Mouse (Mus musculus) testis, adult 2 months (tissue): ENCODE measurements around the gene Ncln. TPM values are rescaled to one million over a fixed set of nuclear protein-coding genes. Genes with fewer than 3 reads are reported as not detected.

Source experiments
- H3K27ac ChIP-seq: fragments of 200-500 bp; 2 replicates; pipeline ENCODE4 v1.5.1; 2012; ENCODE audit warnings: low read depth, low read length; ENCODE audit not compliant: control insufficient read depth, insufficient read depth
- H3K27me3 ChIP-seq: fragments of 200-500 bp; 2 replicates; pipeline ENCODE4 v1.6.1; 2012; ENCODE audit warnings: mild to moderate bottlenecking, low read length, moderate library complexity; ENCODE audit not compliant: control insufficient read depth, insufficient read depth
- H3K36me3 ChIP-seq: fragments of 200-500 bp; 2 replicates; pipeline ENCODE4 v1.6.1; 2012; ENCODE audit warnings: mild to moderate bottlenecking, low read length; ENCODE audit not compliant: control insufficient read depth, insufficient read depth
- H3K4me1 ChIP-seq: fragments of 200-500 bp; 2 replicates; pipeline ENCODE4 v1.6.1; 2012; ENCODE audit warnings: low read length; ENCODE audit not compliant: control insufficient read depth, insufficient read depth
- H3K4me3 ChIP-seq: fragments of 200-500 bp; 2 replicates; pipeline ENCODE4 v1.5.1; 2012; ENCODE audit warnings: low read depth, mild to moderate bottlenecking, low read length, moderate library complexity, mixed read lengths; ENCODE audit not compliant: control insufficient read depth
- CTCF ChIP-seq: fragments of 200-500 bp; IDR thresholded peaks from 2 replicates; pipeline ENCODE4 v1.5.1; 2012; ENCODE audit warnings: low read depth, mild to moderate bottlenecking, inconsistent platforms, low read length, moderate library complexity; ENCODE audit not compliant: control insufficient read depth, insufficient read depth, insufficient replicate concordance
- POLR2A ChIP-seq: fragments of 200-500 bp; IDR thresholded peaks from 2 replicates; pipeline ENCODE4 v1.6.1; 2012; ENCODE audit warnings: low read depth, mild to moderate bottlenecking, inconsistent platforms, low read length, moderate library complexity; ENCODE audit not compliant: control insufficient read depth
- polyA plus RNA-seq: library from polyadenylated mRNA; depleted of rRNA; stranded (reverse); fragments of >200 nt; gene quantifications from 2 replicates; pipeline ENCODE4 v1.2.3, GENCODE M21; 2012

Ncln gene
- polyA plus RNA-seq, 1 experiment: 71.3 TPM

- Histone ChIP-seq H3K4me3 (no peak overlapping the region), H3K27ac (no peak overlapping the region)
Measured at GRCm38 (mm10) chr10:81510246-81510810, 14.1 kb upstream of the Ncln start.

GRCm38 (mm10) chr10:81507691-81508489, 11.7 kb upstream of the Ncln start:
- TF ChIP-seq POLR2A: no peak
- TF ChIP-seq CTCF: no peak

More at GRCm38 (mm10) chr10:81510246-81510810, 14.1 kb upstream of the Ncln start:
- Histone ChIP-seq H3K27me3 (no peaks in the 10 kb centered on the region), H3K36me3 (no peaks in the 10 kb centered on the region), H3K4me1 (peaks cover 3% of the 10 kb centered on the region; the same call in 1 of the 2 replicates)
- TF ChIP-seq CTCF (no peak), POLR2A (no peak)

DNA sequence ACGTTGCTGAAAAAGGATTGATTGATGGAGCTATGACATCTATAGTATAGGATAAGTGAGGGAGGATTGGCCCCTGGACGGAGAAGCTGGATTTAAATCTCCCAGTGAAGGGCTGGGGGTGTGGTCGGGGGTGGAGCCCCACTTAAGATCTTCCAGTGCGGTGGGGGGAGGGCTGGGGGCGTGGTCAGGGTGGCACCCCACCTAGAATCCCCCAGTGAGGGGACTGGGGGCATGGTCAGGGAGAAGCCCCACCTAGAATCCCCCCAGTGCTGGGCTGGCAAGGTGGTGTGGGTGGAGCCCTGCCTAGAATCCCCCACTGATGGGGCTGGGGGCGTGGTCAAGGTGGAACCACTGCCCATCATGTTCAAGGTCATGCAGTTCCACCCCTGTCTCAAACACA, 10.9 kb upstream of the Ncln start:
- TF ChIP-seq CTCF: no peak
- no peak for TF ChIP-seq POLR2A
- Histone ChIP-seq H3K4me3 (no peak overlapping the region), H3K27me3 (no peaks in the 10 kb centered on the region), H3K36me3 (no peaks in the 10 kb centered on the region), H3K27ac (no peak overlapping the region), H3K4me1 (peaks cover 7% of the 10 kb centered on the region; the same call in 1 of the 2 replicates)

More at GRCm38 (mm10) chr10:81507691-81508489, 11.7 kb upstream of the Ncln start:
- no peak overlapping the region for H3K4me3 ChIP-seq
- no peaks in the 10 kb centered on the region for H3K27me3 ChIP-seq
- H3K36me3 ChIP-seq: no peaks in the 10 kb centered on the region
- H3K27ac ChIP-seq: no peak overlapping the region
- H3K4me1 ChIP-seq: peaks cover 6% of the 10 kb centered on the region; the same call in 1 of the 2 replicates

GRCm38 (mm10) chr10:81505016-81505664, 8.9 kb upstream of the Ncln start:
- Histone ChIP-seq H3K4me1 (peaks cover 3% of the 10 kb centered on the region; the same call in 1 of the 2 replicates), H3K36me3 (no peaks in the 10 kb centered on the region), H3K4me3 (no peak overlapping the region), H3K27ac (no peak overlapping the region), H3K27me3 (no peaks in the 10 kb centered on the region)
- no peak for TF ChIP-seq CTCF
- no peak for TF ChIP-seq POLR2A

GRCm38 (mm10) chr10:81502658-81503057, 6.5 kb upstream of the Ncln start:
- H3K4me1 ChIP-seq: peaks cover 3% of the 10 kb centered on the region; the same call in 1 of the 2 replicates
- no peaks in the 10 kb centered on the region for H3K27me3 ChIP-seq
- peak overlapping the region; percentile 52 for H3K4me3 ChIP-seq
- TF ChIP-seq CTCF: peak; percentile 100
- TF ChIP-seq POLR2A: no peak
- no peak overlapping the region for H3K27ac ChIP-seq
- no peaks in the 10 kb centered on the region for H3K36me3 ChIP-seq

- Histone ChIP-seq H3K27me3 (no peaks in the 10 kb centered on the region), H3K27ac (no peak overlapping the region), H3K36me3 (no peaks in the 10 kb centered on the region), H3K4me3 (no peak overlapping the region), H3K4me1 (peaks cover 3% of the 10 kb centered on the region; the same call in 1 of the 2 replicates)
- no peak for TF ChIP-seq CTCF
Measured at GRCm38 (mm10) chr10:81501863-81502262, 5.7 kb upstream of the Ncln start.

- peaks cover 12% of the 10 kb centered on the region for H3K4me1 ChIP-seq
- H3K4me3 ChIP-seq: no peak within 1 kb of the TSS
- no peak within 1 kb of the TSS for H3K27ac ChIP-seq
- H3K36me3 ChIP-seq: no peaks in the 10 kb centered on the region
- TF ChIP-seq CTCF (no peak), POLR2A (no peak)
- H3K27me3 ChIP-seq: no peaks in the 10 kb centered on the region
Measured at GRCm38 (mm10) chr10:81500032-81500431, 3.8 kb upstream of the Ncln start, which contains the start of gene S1pr4. Gene S1pr4, minus strand, starts transcription at chr10:81500132.
